Mouse (Mus musculus) megakaryocyte, embryonic 14.5 days (primary cell): ENCODE measurements around the gene AI837181.

Source experiments
- FLI1 ChIP-seq: IDR thresholded peaks from 2 replicates; pipeline ENCODE4 v1.6.1; 2012; ENCODE audit warnings: low read length, inconsistent platforms, mixed read lengths
- GATA1 ChIP-seq: IDR thresholded peaks from 3 replicates; pipeline ENCODE4 v1.6.1; 2012; ENCODE audit warnings: mixed read lengths, low read length, inconsistent platforms, borderline replicate concordance

DNA sequence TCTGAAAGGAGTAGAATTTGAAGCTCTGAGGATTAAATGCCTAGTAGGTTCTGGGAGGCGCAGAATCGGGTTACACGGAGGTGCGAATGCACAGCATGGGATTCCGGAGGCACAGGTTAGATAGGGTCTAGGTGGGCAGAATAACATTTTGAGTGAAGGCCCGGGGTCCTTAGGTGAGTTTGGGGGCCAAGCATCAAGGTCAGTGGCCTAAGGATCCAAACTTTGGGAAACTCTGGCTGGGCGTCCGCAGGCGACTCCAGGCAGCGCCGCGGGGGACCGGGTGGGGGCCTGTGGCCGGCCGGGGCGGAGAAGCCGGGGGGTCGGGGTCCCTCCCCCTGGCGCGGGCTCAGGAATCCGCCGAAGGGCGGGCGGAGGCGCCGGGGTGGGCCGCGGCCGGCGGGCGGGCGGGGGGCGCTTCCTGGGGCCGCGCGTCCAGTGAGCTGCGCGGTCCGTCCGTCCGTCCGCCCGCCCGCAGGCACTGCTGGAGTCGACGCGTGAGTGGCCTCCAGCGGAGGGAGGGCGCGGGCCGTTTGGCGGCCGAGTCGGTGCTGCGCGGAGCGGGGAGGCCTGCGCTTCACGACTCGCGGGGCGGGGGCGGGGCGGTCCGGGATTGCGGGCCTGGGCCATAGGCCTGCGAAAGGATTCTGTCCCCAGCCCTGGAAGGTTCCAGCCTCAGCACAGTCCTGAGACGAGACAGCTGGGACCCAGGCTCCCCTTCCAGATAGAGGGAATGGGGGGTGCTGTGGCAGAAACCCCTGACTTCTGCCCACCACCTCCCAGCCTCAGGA, 49.5 kb downstream of the AI837181 start:
- TF ChIP-seq GATA1 (no peak), FLI1 (no peak)
